Mouse (Mus musculus): ENCODE measurements around the gene Bmp2k. TPM values are rescaled to one million over a fixed set of nuclear protein-coding genes. Genes with fewer than 3 reads are reported as not detected.

The Bmp2k gene
- polyA plus RNA-seq, 1 experiment from 2014 or later, result 7.5 TPM

DNA sequence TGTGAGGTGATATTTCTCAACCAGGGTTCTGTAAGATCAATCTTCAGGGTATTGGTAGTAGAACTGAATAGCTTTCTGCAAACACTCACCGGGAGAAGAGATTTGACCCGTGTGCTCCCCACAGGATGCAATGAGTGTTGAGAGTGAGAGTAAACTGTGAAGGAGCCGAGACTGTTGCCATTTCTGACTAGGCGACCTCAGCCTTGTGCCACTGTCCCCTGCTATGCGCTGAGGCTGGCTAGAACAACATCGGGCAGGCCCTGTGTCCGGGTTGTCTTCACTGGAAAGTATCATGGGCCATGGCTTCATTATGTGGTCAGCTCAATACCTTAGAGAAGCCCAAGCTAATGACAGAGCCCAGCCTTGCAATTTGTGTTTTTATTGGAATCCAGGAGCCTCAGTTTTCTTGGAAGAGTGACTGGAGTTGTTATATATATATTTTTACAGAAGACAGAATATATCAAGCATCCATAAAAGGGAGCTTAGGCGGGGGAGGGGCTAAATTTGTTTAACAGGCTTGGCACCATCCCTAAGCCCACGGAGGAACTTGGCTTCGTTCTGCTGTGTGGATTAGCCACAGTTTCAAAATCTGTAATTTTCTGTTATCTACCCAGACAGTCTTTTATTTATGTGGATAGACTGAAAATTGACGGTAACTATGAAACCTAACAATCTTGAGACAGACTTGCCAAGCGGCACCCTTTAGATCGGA, 18.0 kb upstream of the Bmp2k start:
- Histone ChIP-seq H3K4me3 (no peak overlapping the region), H3K4me1 (0 out of 2 replicates have a peak, but pooled peaks cover 4% of the 10 kb centered on the region), H3K9me3 (replicated peaks) (no peaks in the 10 kb centered on the region), H3K27me3 (ENCODE audit: low read depth, poor library complexity, severe bottlenecking) (peaks cover 12% of the 10 kb centered on the region; the same call in 1 of the 2 replicates), H3K36me3 (no peaks in the 10 kb centered on the region), H3K27ac (no peak overlapping the region)
- whole genome bisulfite sequencing, result 36% methylated on average over 13 of the region's 13 CpGs
- peak; percentile 28 for DNase-seq (ENCODE audit: low spot score)

DNA sequence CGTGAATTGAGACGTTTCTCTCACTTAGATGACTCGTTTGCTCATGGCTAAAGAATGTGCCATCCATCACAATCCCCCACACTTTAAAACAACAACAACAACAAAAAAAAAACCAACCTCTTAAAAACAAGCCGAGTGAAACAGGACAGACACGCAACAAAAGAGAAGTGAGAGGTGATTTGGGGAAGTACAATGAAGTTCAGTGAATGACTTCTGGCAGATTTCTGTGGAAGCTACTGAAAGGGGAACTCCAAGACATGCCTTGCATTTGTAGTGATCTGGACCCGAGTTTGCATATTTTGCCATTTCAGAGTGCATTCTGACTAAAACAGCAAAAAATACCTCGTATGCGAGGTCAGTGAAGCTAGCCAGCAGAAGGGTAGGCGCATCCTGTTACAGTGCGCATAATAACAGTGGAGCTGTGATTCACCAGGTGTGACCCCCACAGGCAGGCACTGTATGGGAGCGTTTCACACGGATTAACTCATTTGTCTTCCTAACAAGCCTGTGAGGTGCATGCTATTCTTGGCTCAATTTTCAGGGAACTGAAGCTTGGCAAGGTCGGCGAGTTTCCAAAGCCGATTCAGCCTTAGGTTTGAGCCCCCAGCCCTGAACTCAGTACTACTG, 17.4 kb upstream of the Bmp2k start:
- peak; percentile 31 for DNase-seq (ENCODE audit: low spot score)

DNA sequence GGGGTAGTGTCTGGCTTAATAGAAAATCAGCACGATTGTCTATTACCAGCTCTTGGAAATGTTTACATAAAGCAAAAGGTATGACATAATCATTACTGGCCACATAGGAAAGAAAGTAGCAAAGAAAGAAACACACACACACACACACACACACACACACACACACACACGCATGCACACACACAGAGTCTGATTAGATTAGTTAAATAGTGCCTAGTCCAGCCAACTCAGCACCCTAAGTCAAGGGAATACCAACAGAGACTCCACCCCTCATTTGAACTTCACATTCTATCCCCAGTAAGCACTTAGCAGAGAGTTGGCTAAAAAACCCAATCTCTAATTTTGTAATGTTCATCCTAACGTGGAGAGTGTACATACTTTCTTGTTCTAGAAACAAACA, 15.5 kb upstream of the Bmp2k start:
- Histone ChIP-seq H3K4me3 (no peak overlapping the region), H3K4me1 (0 out of 2 replicates have a peak, but pooled peaks cover 4% of the 10 kb centered on the region), H3K36me3 (no peaks in the 10 kb centered on the region), H3K27me3 (ENCODE audit: low read depth, poor library complexity, severe bottlenecking) (peaks cover 12% of the 10 kb centered on the region; the same call in 1 of the 2 replicates), H3K9me3 (replicated peaks) (no peaks in the 10 kb centered on the region), H3K27ac (no peak overlapping the region)
- WGBS, result 89% methylated on average over 3 of the region's 3 CpGs
- DNase-seq (ENCODE audit: low spot score), result peak; percentile 20

More for the DNA sequence above, 17.4 kb upstream of the Bmp2k start:
- H3K4me3 ChIP-seq, result no peak overlapping the region
- H3K36me3 ChIP-seq, result no peaks in the 10 kb centered on the region
- peaks cover 12% of the 10 kb centered on the region; the same call in 1 of the 2 replicates for H3K27me3 ChIP-seq (ENCODE audit: low read depth, poor library complexity, severe bottlenecking)
- H3K27ac ChIP-seq, result no peak overlapping the region
- no peaks in the 10 kb centered on the region for H3K9me3 ChIP-seq (replicated peaks)
- WGBS, result 27% methylated on average over 15 of the region's 15 CpGs
- 0 out of 2 replicates have a peak, but pooled peaks cover 4% of the 10 kb centered on the region for H3K4me1 ChIP-seq

DNA sequence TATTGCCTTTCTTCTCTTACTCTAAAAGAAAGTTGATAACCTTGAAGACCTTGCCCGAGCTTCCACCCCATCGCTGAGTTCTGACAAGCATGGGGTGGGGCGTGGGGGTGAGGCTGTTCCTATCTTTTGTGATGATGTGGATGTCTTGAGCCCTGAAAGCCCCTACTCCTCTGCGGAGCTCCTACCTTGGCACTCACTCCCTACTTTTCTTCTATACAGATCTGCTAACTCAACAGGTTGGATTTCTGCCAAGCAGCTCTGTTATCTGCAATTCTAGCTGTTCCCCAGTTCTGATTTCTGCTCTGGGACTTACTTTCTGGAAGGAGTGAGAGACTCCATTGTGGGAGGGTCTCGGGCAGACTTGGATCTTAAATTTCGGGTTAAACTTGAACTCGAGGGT, 14.3 kb upstream of the Bmp2k start:
- WGBS, result 90% methylated on average over 7 of the region's 7 CpGs
- DNase-seq (ENCODE audit: low spot score), result no peak

DNA sequence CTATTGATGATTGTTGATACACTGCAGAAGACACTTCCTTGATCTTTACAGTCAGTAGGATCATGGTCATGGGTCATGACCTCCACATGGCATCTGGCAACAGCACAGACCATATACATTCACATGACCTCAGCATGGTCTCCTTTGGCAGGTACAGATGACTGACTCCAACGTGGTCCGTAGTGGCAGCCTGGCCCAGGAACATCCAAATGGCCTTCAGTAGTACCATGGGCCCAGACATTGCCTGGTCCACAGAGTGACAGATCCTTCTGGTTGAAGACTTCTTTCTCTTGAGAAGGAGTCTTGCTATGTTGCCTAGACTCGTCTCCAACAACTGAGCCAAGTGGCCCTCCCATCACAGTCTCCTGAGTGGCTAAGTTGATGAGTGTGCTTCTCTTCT, 10.6 kb upstream of the Bmp2k start:
- DNase-seq (ENCODE audit: low spot score), result no peak
- no peaks in the 10 kb centered on the region for H3K4me1 ChIP-seq
- no peaks in the 10 kb centered on the region for H3K36me3 ChIP-seq
- no peaks in the 10 kb centered on the region for H3K27me3 ChIP-seq (ENCODE audit: low read depth, poor library complexity, severe bottlenecking)
- H3K9me3 ChIP-seq (replicated peaks), result no peaks in the 10 kb centered on the region
- no peak overlapping the region for H3K4me3 ChIP-seq
- WGBS, result 88% methylated on average over 3 of the region's 3 CpGs
- no peak overlapping the region for H3K27ac ChIP-seq

More for the DNA sequence above, 14.3 kb upstream of the Bmp2k start:
- peaks cover 12% of the 10 kb centered on the region; the same call in 1 of the 2 replicates for H3K27me3 ChIP-seq (ENCODE audit: low read depth, poor library complexity, severe bottlenecking)
- H3K4me3 ChIP-seq, result no peak overlapping the region
- no peaks in the 10 kb centered on the region for H3K36me3 ChIP-seq
- no peak overlapping the region for H3K27ac ChIP-seq
- H3K4me1 ChIP-seq, result 0 out of 2 replicates have a peak, but pooled peaks cover 4% of the 10 kb centered on the region
- H3K9me3 ChIP-seq (replicated peaks), result no peaks in the 10 kb centered on the region

DNA sequence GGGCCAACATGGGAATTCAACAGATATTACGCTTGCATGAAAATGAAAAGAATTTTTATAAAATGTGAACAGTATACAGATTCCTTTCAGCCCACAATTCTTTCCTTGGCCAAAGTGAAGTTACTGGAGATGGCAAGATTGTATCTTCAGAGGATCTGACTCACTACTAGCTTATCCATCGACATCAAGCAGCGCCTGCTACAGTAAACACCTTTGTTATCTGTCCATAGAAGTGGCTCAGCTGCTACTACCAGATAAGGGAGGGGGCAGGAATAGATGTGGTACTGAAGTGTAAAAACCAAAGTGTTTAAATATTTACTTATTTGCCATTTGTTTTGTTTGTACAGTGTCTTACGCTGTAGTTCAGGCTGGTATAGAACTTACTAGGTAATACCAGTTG, 8.6 kb upstream of the Bmp2k start:
- Histone ChIP-seq H3K27me3 (ENCODE audit: low read depth, poor library complexity, severe bottlenecking) (no peaks in the 10 kb centered on the region), H3K4me1 (no peaks in the 10 kb centered on the region), H3K4me3 (no peak overlapping the region), H3K36me3 (no peaks in the 10 kb centered on the region), H3K27ac (no peak overlapping the region), H3K9me3 (replicated peaks) (no peaks in the 10 kb centered on the region)
- no peak for DNase-seq (ENCODE audit: low spot score)
- 85% methylated on average over 4 of the region's 4 CpGs for WGBS

DNA sequence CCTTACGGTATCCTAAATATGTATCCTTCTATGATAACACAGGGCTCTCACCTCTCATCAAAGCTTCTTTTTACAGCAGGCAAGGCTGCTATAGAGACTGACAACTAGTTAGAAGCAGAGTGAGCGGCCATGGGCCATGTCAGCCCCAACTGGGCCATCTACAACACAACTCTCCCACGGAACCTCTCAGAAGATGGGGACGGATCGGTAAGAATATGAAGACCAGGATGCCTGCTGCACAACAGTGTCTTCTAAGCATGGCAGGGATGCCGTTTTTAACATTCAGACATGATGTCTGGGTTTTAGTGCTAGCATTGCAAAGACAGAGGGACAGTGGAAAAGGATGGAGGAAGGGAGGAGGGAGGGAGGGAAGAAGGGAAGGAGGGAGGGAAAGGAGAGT, 6.3 kb upstream of the Bmp2k start:
- H3K36me3 ChIP-seq, result no peaks in the 10 kb centered on the region
- H3K9me3 ChIP-seq (replicated peaks), result no peaks in the 10 kb centered on the region
- H3K27ac ChIP-seq, result no peak overlapping the region
- DNase-seq (ENCODE audit: low spot score), result no peak
- no peaks in the 10 kb centered on the region for H3K27me3 ChIP-seq (ENCODE audit: low read depth, poor library complexity, severe bottlenecking)
- H3K4me3 ChIP-seq, result no peak overlapping the region
- H3K4me1 ChIP-seq, result peaks cover 9% of the 10 kb centered on the region
- WGBS, result 92% methylated on average over 6 of the region's 6 CpGs

DNA sequence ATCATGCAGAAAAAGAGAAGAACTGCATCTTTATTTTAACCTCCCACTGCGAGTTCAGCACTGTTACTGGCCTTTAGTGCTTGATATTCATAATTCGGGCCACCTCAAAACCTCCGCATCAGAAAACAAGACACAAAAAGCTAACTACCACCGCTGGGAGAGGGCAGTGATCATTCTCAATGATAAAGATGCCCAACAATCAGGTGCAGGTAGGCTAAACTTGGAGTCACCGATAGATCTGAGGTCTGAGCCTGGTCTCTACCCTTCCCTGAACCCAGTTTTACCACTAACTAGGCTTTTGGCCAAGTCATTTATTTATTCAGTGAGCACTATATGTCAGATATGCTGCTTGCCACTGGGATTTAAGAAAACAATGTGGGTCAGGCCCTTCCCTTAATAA, 4.8 kb upstream of the Bmp2k start:
- H3K4me3 ChIP-seq, result no peak overlapping the region
- no peak overlapping the region for H3K27ac ChIP-seq
- WGBS, result 87% methylated on average over 5 of the region's 5 CpGs
- H3K4me1 ChIP-seq, result peaks cover 18% of the 10 kb centered on the region
- no peaks in the 10 kb centered on the region for H3K36me3 ChIP-seq
- no peaks in the 10 kb centered on the region for H3K27me3 ChIP-seq (ENCODE audit: low read depth, poor library complexity, severe bottlenecking)
- no peak for DNase-seq (ENCODE audit: low spot score)
- H3K9me3 ChIP-seq (replicated peaks), result no peaks in the 10 kb centered on the region

DNA sequence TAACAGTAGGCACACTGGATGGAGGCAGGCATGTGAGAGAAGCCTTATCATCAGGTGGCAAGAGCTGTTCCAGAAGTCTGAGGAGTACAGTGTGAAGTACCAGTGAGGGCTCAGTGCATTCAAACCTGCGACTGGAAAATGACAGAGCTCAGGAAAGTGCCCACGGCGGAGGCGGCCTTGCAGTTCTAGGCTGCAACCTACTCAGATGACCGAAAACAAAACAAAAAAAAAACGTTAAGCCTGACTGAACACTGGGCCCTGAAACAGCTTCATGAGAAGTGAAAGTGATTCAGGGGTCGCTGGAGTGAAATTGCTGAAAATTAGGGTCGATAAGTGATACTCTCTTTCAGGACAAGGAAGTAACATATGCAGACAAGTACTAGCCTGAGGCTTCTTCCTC, 4.4 kb upstream of the Bmp2k start:
- no peak overlapping the region for H3K27ac ChIP-seq
- H3K4me1 ChIP-seq, result peaks cover 19% of the 10 kb centered on the region
- no peak overlapping the region for H3K4me3 ChIP-seq
- no peaks in the 10 kb centered on the region for H3K36me3 ChIP-seq
- H3K9me3 ChIP-seq (replicated peaks), result no peaks in the 10 kb centered on the region
- H3K27me3 ChIP-seq (ENCODE audit: low read depth, poor library complexity, severe bottlenecking), result no peaks in the 10 kb centered on the region
- 82% methylated on average over 8 of the region's 8 CpGs for WGBS
- no peak for DNase-seq (ENCODE audit: low spot score)

DNA sequence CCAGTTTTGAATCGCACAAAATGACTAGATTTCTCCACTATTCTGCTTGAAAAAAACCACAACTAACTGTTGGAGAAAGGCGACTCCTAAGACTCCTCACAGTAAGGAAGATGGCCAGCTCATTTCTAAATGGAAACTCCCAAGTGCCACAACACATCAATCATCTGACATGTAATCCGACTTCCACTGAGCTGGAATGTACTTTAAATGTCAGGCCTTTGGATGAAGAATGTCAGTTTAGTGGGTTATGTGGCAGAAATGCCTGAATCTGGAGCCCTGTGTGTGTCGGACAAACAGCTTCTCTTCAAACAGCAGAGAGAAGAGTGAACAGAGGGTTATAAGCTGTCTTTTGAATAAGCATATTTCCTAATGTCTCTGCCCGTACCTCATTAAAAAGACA, 1.7 kb upstream of the Bmp2k start:
- Histone ChIP-seq H3K36me3 (no peaks in the 10 kb centered on the region), H3K9me3 (replicated peaks) (no peaks in the 10 kb centered on the region), H3K27ac (no peak overlapping the region), H3K4me3 (no peak overlapping the region), H3K27me3 (ENCODE audit: low read depth, poor library complexity, severe bottlenecking) (no peaks in the 10 kb centered on the region), H3K4me1 (peaks cover 35% of the 10 kb centered on the region)
- 68% methylated on average over 5 of the region's 5 CpGs for WGBS
- no peak for DNase-seq (ENCODE audit: low spot score)

DNA sequence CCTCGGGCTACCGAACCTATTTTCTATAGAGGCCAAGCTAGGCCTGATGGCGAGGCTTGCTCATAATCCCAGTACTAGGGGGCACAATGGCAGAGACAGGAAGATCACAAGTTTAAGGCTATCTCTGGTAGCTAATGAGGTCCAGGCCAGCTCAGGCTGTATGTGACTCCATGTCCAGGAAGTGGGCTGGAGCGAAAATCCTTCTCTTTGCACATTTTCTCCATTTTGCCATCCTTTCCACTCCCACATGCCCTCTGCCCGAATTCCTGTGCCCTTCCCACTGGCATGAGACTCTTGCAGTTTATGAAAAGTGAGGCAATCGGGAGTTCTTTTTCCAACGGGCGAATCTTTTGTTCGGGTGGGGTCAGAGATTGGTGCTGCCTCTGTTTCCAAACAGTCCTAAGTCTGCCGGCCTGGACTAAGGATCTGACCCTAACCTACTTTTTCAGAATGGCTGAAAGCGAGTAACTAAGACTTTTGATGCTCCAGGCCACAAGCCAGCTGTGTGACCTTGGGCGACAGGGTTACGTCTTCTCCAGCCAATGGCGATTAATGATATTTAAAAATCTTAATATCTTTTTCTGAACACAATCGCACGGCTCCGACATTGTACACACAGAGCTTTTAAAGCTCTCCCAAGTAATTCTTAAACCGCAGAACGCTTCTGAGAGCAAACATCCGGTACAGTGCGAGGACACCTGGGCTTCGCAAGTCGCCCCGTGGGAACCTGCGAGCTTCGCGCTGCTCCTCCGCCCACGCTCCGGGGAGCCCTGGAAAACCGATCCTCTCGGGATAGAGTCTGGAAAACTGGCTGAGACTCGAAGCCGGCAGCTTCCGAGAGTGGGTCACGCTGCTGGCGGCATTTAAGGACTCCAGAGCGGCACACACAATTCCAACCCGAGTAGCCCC, 834 bp upstream of the Bmp2k start:
- Histone ChIP-seq H3K27me3 (ENCODE audit: low read depth, poor library complexity, severe bottlenecking) (no peaks in the 10 kb centered on the region), H3K36me3 (no peaks in the 10 kb centered on the region), H3K4me3 (peak overlapping the region; percentile 95), H3K9me3 (replicated peaks) (no peaks in the 10 kb centered on the region), H3K4me1 (peaks cover 35% of the 10 kb centered on the region), H3K27ac (peak overlapping the region; percentile 96)
- no peak for DNase-seq (ENCODE audit: low spot score)
- WGBS, result 19% methylated on average over 39 of the region's 39 CpGs

DNA sequence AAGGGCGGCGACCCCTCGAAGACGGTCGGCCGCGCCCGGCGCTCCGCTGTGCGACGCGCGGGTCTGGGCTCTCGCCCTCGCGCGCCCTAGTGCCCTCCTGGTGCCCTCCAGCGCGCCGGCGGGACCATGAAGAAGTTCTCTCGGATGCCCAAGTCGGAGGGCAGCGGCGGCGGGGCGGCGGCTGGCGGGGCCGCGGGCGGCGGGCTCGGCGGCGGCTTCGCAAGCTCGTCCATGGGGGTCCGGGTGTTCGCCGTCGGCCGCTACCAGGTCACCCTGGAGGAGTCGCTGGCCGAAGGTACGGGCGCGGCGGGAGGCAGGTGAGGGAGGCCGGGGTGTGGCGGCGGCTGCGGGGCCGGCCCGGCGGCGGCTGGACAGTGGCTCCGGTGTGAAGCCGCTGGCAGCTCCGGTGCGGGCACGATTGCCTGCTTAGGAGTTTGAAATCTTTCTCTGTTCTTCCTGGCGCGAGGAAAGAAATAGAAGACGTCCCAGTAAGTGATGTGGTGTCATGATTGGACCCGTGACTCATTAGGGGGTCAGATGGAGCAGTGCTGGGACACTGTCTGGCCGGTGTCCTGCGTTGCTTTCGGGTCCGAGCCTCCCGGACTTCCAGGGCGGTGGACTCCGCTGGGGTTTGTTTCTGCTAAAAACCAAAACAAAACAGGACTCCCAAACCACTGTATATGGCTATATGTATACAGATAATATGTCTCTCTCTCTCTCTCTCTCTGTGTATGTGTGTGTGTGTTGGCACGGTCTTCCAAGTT, 495 bp downstream of the Bmp2k start:
- 1% methylated on average over 75 of the region's 75 CpGs for WGBS
- H3K9me3 ChIP-seq (replicated peaks), result no peaks in the 10 kb centered on the region
- no peaks in the 10 kb centered on the region for H3K36me3 ChIP-seq
- peak; percentile 74 for DNase-seq (ENCODE audit: low spot score)
- H3K27ac ChIP-seq, result peak overlapping the region; percentile 96
- peaks cover 37% of the 10 kb centered on the region for H3K4me1 ChIP-seq
- no peaks in the 10 kb centered on the region for H3K27me3 ChIP-seq (ENCODE audit: low read depth, poor library complexity, severe bottlenecking)
- H3K4me3 ChIP-seq, result peak overlapping the region; percentile 95

All from limb, embryonic 10.5 days (tissue).